Mouse (Mus musculus) hindbrain, embryonic 11.5 days (tissue): ENCODE data around the gene Arfgap3. TPM values are rescaled to one million over a fixed set of nuclear protein-coding genes. Genes with fewer than 3 reads are reported as not detected.

Experiments
- ATAC-seq: fragments of 200-750 bp; cut with Nextera tagmentation; 2 replicates; pipeline ENCODE4 v1.8.0; 2017; ENCODE audit warnings: mild to moderate bottlenecking, moderate TSS enrichment, moderate library complexity; ENCODE audit not compliant: low FRiP score
- DNase-seq: peaks from one replicate; pipeline ENCODE4 v3.0.0-alpha.2; 2015; ENCODE audit warnings: low spot score
- H3K27ac ChIP-seq: fragments of 300-500 bp; sonication (generic); 2 replicates; pipeline ENCODE4 v1.5.1; 2014; ENCODE audit warnings: mild to moderate bottlenecking, low read depth, low read length
- H3K27me3 ChIP-seq: fragments of 300-500 bp; sonication (generic); 2 replicates; pipeline ENCODE4 v1.6.1; 2014; ENCODE audit warnings: mild to moderate bottlenecking, low read length, moderate library complexity, mixed read lengths; ENCODE audit not compliant: control insufficient read depth, insufficient read depth
- H3K36me3 ChIP-seq: fragments of 300-500 bp; sonication (generic); 2 replicates; pipeline ENCODE4 v1.6.1; 2014; ENCODE audit warnings: mild to moderate bottlenecking, low read length, moderate library complexity, mixed read lengths; ENCODE audit not compliant: control insufficient read depth, insufficient read depth
- H3K4me1 ChIP-seq: fragments of 300-500 bp; sonication (generic); replicated peaks from 2 replicates; pipeline ENCODE4 v1.6.1; 2014; ENCODE audit warnings: low read length, mixed read lengths; ENCODE audit not compliant: control insufficient read depth, insufficient read depth
- H3K4me2 ChIP-seq: fragments of 300-500 bp; sonication (generic); replicated peaks from 2 replicates; pipeline ENCODE4 v1.6.1; 2014; ENCODE audit warnings: mild to moderate bottlenecking, low read depth, low read length
- H3K4me3 ChIP-seq: fragments of 300-500 bp; sonication (generic); 2 replicates; pipeline ENCODE4 v1.5.1; 2014; ENCODE audit warnings: low read depth, low read length
- H3K9ac ChIP-seq: fragments of 300-500 bp; sonication (generic); 2 replicates; pipeline ENCODE4 v1.6.1; 2014; ENCODE audit warnings: low read depth, low read length
- H3K9me3 ChIP-seq: fragments of 300-500 bp; sonication (generic); 2 replicates; pipeline ENCODE4 v1.6.1; 2016; ENCODE audit warnings: low read length; ENCODE audit not compliant: control insufficient read depth
- WGBS: fragments of 180-500 bp; shearing (Covaris S2); extraction: QIAGEN DNeasy Blood & Tissue Kit; methylation state at CpG from one replicate; pipeline ENCODE4 v1.1.7; 2014; 5-methylcytosine and 5-hydroxymethylcytosine counted together
- polyA plus RNA-seq: library from polyadenylated mRNA; unstranded; fragments of >200 nt; fragmentation: Nextera tagmentation; extraction: Ambion mirVana; gene quantifications from 2 replicates; pipeline ENCODE4 v1.2.1, GENCODE M21; 2014

Gene Arfgap3
- polyA plus RNA-seq, 1 experiment from 2014 or later: 40.1 TPM

DNA sequence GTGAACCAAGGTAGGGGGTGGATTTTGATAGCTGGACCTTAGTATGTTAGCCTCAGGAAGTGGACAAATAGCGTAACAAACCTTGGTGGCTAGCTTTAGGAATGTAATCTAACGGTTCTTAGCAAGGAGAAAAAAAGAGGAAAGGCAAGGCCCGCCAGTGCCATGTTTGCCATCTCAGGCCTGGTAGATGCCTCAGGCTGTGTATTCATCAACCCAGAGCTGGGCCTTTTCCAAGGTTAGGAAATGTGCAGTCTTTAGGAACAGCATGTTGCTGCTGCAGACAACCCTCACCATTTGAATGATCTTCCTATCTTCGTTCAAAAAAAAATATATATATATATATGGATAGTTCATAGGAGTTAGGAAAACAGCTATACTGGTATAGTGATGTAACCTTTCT, 1.5 kb upstream of the Arfgap3 start:
- Histone ChIP-seq H3K4me2 (no peak overlapping the region), H3K9ac (no peak overlapping the region), H3K27ac (no peak overlapping the region), H3K4me3 (no peak overlapping the region), H3K27me3 (no peaks in the 10 kb centered on the region), H3K36me3 (no peaks in the 10 kb centered on the region), H3K4me1 (no peaks in the 10 kb centered on the region), H3K9me3 (no peaks in the 10 kb centered on the region)
- 93% methylated on average over 4 of the region's 4 CpGs for WGBS
- ATAC-seq (no peak), DNase-seq (no peak)

DNA sequence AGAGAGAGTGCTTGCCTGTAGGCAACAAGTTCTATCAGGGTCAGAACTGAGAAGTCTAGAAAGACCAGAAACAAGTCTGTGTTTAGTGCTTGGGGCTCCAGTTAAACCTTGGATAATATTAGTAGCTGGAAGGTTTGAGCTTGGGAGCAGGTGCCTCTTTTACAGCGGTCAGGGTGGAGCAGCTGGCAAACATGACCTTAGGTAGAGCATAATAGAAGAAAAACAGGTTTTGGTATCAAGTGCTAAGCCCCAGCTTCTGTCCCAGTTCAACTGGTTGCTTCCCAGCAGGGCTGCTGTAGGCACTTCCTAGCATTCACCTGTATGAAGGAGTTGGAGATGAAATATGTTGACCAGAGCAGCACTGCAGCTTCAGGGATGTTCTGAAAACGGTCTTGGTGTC, 812 bp upstream of the Arfgap3 start:
- whole genome bisulfite sequencing: 70% methylated on average over 2 of the region's 2 CpGs
- ATAC-seq (no peak), DNase-seq (no peak)
- H3K4me3 ChIP-seq: no peak overlapping the region
- no peaks in the 10 kb centered on the region for H3K27me3 ChIP-seq
- H3K4me1 ChIP-seq: no peaks in the 10 kb centered on the region
- H3K36me3 ChIP-seq: no peaks in the 10 kb centered on the region
- H3K9ac ChIP-seq: no peak overlapping the region
- no peak overlapping the region for H3K27ac ChIP-seq
- H3K4me2 ChIP-seq: no peak overlapping the region
- no peaks in the 10 kb centered on the region for H3K9me3 ChIP-seq

- 20% methylated on average over 8 of the region's 8 CpGs for WGBS
- no peaks in the 10 kb centered on the region for H3K4me1 ChIP-seq
- no peaks in the 10 kb centered on the region for H3K36me3 ChIP-seq
- peak overlapping the region; percentile 86 for H3K4me2 ChIP-seq
- no peaks in the 10 kb centered on the region for H3K9me3 ChIP-seq
- H3K4me3 ChIP-seq: peak overlapping the region; percentile 84
- DNase-seq: no peak
- H3K9ac ChIP-seq: peak overlapping the region; percentile 77
- no peaks in the 10 kb centered on the region for H3K27me3 ChIP-seq
- ATAC-seq: peak; percentile 41
- no peak overlapping the region for H3K27ac ChIP-seq
Observed at GRCm38 (mm10) chr15:83349225-83349953, 658 bp downstream of the Arfgap3 start.

DNA sequence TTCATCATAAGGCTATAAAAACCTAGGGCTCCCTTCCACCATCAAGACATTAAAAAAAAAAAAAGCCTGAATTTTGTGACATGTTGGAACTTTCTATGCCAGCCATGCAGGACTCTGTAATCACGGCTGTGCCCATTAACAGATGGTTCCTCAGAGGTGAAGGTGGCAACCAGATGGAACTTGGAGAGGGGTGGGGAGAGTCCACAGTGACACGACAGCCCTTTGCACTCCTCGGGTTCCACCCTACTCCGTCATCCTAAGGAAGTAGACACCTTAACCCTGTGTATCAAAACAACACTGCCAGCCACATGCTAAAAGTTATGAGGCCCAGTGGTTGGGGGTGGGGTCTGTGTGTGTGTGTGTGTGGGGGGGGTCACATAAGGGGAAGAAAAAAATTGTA, 1.3 kb downstream of the Arfgap3 start:
- H3K4me1 ChIP-seq: no peaks in the 10 kb centered on the region
- ATAC-seq (no peak), DNase-seq (no peak)
- H3K27ac ChIP-seq: no peak overlapping the region
- no peaks in the 10 kb centered on the region for H3K27me3 ChIP-seq
- no peak overlapping the region for H3K9ac ChIP-seq
- H3K4me3 ChIP-seq: 0 out of 2 replicates have a peak overlapping the region, but pooled peaks have one; percentile 84
- no peak overlapping the region for H3K4me2 ChIP-seq
- 67% methylated on average over 4 of the region's 4 CpGs for WGBS
- no peaks in the 10 kb centered on the region for H3K9me3 ChIP-seq
- H3K36me3 ChIP-seq: no peaks in the 10 kb centered on the region

GRCm38 (mm10) chr15:83345898-83346529, 4.0 kb downstream of the Arfgap3 start:
- no peak for DNase-seq
- no peak overlapping the region for H3K4me2 ChIP-seq
- H3K4me3 ChIP-seq: no peak overlapping the region
- H3K27me3 ChIP-seq: no peaks in the 10 kb centered on the region
- no peaks in the 10 kb centered on the region for H3K4me1 ChIP-seq
- 88% methylated on average over 15 of the region's 15 CpGs for WGBS
- no peak overlapping the region for H3K27ac ChIP-seq
- no peaks in the 10 kb centered on the region for H3K9me3 ChIP-seq
- H3K36me3 ChIP-seq: no peaks in the 10 kb centered on the region
- no peak for ATAC-seq
- H3K9ac ChIP-seq: no peak overlapping the region

DNA sequence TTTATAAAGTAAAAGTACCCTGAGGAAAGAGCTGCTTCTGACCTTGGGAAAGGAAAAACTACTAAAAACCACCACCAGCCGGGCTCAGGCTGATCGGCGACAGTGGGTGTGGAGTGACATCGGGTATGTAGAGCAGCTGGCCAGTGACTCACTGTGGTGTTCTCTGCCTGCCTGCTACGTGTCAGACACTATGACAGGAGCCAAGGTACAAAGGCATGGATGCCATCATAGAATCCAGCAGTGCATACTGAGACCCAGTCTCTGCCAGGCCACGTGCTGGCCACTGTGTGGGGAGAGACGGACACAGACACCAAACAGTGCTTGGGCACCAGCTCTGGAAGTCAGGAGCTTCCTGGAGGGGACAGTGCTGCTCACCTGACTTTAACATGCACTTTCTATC, 5.1 kb downstream of the Arfgap3 start:
- Histone ChIP-seq H3K4me1 (no peaks in the 10 kb centered on the region), H3K9me3 (no peaks in the 10 kb centered on the region), H3K9ac (no peak overlapping the region), H3K27ac (no peak overlapping the region), H3K4me3 (no peak overlapping the region), H3K36me3 (no peaks in the 10 kb centered on the region), H3K27me3 (no peaks in the 10 kb centered on the region), H3K4me2 (no peak overlapping the region)
- 73% methylated on average over 7 of the region's 7 CpGs for WGBS
- no peak for DNase-seq
- no peak for ATAC-seq

GRCm38 (mm10) chr15:83344157-83344556, 5.9 kb downstream of the Arfgap3 start:
- Histone ChIP-seq H3K27me3 (no peaks in the 10 kb centered on the region), H3K4me2 (no peak overlapping the region), H3K9me3 (no peaks in the 10 kb centered on the region), H3K27ac (no peak overlapping the region), H3K4me3 (no peak overlapping the region), H3K9ac (no peak overlapping the region), H3K36me3 (no peaks in the 10 kb centered on the region), H3K4me1 (no peaks in the 10 kb centered on the region)
- no peak for ATAC-seq
- no peak for DNase-seq
- 42% methylated on average over 7 of the region's 7 CpGs for WGBS

- Histone ChIP-seq H3K4me3 (no peak overlapping the region), H3K27ac (no peak overlapping the region), H3K36me3 (no peaks in the 10 kb centered on the region), H3K27me3 (no peaks in the 10 kb centered on the region), H3K4me2 (no peak overlapping the region), H3K9ac (no peak overlapping the region), H3K9me3 (no peaks in the 10 kb centered on the region), H3K4me1 (no peaks in the 10 kb centered on the region)
- WGBS: 90% methylated on average over 6 of the region's 6 CpGs
- DNase-seq (no peak), ATAC-seq (no peak)
Observed at GRCm38 (mm10) chr15:83338908-83339307, 11.1 kb downstream of the Arfgap3 start.
